Mouse (Mus musculus) gastrocnemius, adult 18-20 months (tissue): ENCODE data around the gene Lamtor3. TPM values are rescaled to one million over a fixed set of nuclear protein-coding genes. Genes with fewer than 3 reads are reported as not detected.
A peak's percentile ranks its signal among the peaks of the same experiment; 100 is the strongest.
"Not testable (repeated sequence)": the region's sequence is repeated elsewhere in the genome, so short reads cannot be mapped to it uniquely, and the experiment has no call there.

Source experiments
- DNase-seq: peaks from one replicate; pipeline ENCODE4 v3.0.0; 2021; ENCODE audit warnings: low spot score
- total RNA-seq, 2 experiments: library from RNA; stranded (reverse); gene quantifications; 2 replicates each; pipeline ENCODE4 v1.2.3; 2021

Gene Lamtor3
- total RNA-seq, 2 experiments from 2014 or later: 46.6 to 50.5 TPM

- DNase-seq: no peak
Observed at GRCm38 (mm10) chr3:137961736-137962385, 43.6 kb downstream of the Lamtor3 start.

GRCm38 (mm10) chr3:137963508-137963907, 45.2 kb downstream of the Lamtor3 start:
- DNase-seq: peak; percentile 32

- DNase-seq: not testable (repeated sequence)
Observed at GRCm38 (mm10) chr3:137964014-137964413, 45.7 kb downstream of the Lamtor3 start.

- DNase-seq: no peak
Observed at GRCm38 (mm10) chr3:137968105-137968819, 50.0 kb downstream of the Lamtor3 start.

- DNase-seq: no peak
Observed at GRCm38 (mm10) chr3:137968820-137969486, 50.6 kb downstream of the Lamtor3 start.

GRCm38 (mm10) chr3:137969951-137970350, 51.6 kb downstream of the Lamtor3 start:
- DNase-seq: no peak

GRCm38 (mm10) chr3:137972224-137972623, 53.9 kb downstream of the Lamtor3 start:
- DNase-seq: no peak

- DNase-seq: no peak
Observed at GRCm38 (mm10) chr3:137972989-137973388, 54.7 kb downstream of the Lamtor3 start.

GRCm38 (mm10) chr3:137974306-137974705, 56.0 kb downstream of the Lamtor3 start:
- DNase-seq: no peak

GRCm38 (mm10) chr3:137975435-137975834, 57.1 kb downstream of the Lamtor3 start:
- DNase-seq: no peak

- DNase-seq: no peak
Observed at GRCm38 (mm10) chr3:137975856-137976423, 57.6 kb downstream of the Lamtor3 start.

- DNase-seq: no peak
Observed at GRCm38 (mm10) chr3:137976943-137977628, 58.8 kb downstream of the Lamtor3 start.

- no peak for DNase-seq
Observed at GRCm38 (mm10) chr3:137977629-137978041, 59.3 kb downstream of the Lamtor3 start.

GRCm38 (mm10) chr3:137978233-137978632, 59.9 kb downstream of the Lamtor3 start:
- no peak for DNase-seq

Other genes with a start within 250 kb of the Lamtor3 start
- not detected for gene Gm21962, start 247.0 kb upstream of the Lamtor3 start, total RNA-seq
- gene H2afz, start 54.0 kb upstream of the Lamtor3 start, total RNA-seq: 10 to 100 TPM; 56.4 to 59.8 TPM
- 1 to 10 TPM; 7.1 to 7.7 TPM for gene Dnajb14, start 50.8 kb upstream of the Lamtor3 start, total RNA-seq
- 1 to 10 TPM; 1.7 to 3.7 TPM for gene Dapp1, start 63.0 kb downstream of the Lamtor3 start, total RNA-seq
- gene 1110002E22Rik, start 146.5 kb downstream of the Lamtor3 start, total RNA-seq: 100 to 1,000 TPM in 1 of 2 experiments, 10 to 100 TPM in 1; 98.9 to 131 TPM
- gene Gm5105, start 148.9 kb downstream of the Lamtor3 start, total RNA-seq: 1 to 10 TPM; 1.3 TPM
- 1 to 10 TPM in 1 of 2 experiments, under 1 TPM in 1; 0.94 to 2.4 TPM for gene Trmt10a, start 224.9 kb downstream of the Lamtor3 start, total RNA-seq
- gene Mttp, start 226.5 kb downstream of the Lamtor3 start, total RNA-seq: 1 to 10 TPM; 1.6 to 1.7 TPM